Mouse (Mus musculus): Measurements from ENCODE around the gene Tfcp2.

Tfcp2 gene

DNA sequence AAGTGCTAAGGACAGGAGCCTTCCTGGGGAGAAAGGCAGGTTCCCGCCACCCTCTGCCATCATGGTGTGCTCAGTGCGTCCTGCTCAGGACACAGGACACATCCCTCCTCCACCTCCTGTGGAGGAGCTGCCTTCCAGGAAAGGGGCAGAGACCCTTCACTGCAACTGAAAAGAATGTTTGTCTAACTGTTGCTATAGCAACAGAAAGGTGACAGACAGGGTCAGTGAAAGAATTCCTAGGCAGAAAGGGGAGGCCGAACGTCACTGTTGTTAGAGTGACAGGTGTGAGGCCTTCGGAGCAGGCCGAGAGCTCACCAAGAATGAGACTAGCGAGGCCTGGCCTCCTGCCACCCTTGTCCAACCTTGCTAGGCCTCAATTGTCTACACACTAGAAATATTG lies 65.4 kb downstream of the Tfcp2 start:
- no peak for DNase-seq (ENCODE audit: low spot score)

DNA sequence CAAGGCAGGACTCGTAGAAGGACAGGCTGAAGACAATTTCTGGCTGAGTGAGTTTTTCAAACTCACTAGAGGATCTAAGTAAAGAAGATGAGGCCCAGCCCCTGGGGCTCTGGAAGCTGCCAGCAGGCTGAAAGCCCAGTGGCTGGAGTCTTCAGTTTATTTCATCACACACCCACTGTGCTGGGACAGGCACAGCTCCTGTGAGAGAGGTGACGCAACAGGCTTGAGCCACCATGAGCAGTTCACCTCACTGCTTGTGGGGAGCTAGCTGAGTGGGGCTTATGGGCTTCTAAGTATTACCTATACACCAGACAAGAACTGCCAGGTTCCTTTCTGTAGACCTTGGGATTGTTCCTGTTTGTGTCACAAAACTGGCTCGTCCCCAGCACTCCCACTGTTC lies 66.2 kb downstream of the Tfcp2 start:
- no peak for DNase-seq (ENCODE audit: low spot score)

DNA sequence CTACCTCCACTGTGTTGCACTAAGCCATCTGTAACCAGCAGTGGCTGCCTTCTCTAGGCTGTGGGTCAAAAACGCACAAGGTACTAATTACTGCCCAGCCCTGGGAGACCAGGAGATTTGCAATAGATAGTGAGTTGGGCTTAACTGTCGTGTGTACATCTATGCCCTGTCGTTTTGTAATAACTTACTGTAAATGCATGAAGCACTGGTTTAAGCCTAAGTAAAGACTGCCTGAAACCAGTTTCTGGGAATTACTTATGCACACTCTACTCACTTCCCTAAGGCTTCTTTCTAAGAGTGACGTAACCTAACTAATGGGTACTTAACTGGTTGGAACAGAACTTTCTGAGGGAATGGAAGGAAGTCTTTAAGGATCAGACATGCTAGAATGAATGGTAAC lies 72.9 kb downstream of the Tfcp2 start:
- no peak for DNase-seq (ENCODE audit: low spot score)

DNA sequence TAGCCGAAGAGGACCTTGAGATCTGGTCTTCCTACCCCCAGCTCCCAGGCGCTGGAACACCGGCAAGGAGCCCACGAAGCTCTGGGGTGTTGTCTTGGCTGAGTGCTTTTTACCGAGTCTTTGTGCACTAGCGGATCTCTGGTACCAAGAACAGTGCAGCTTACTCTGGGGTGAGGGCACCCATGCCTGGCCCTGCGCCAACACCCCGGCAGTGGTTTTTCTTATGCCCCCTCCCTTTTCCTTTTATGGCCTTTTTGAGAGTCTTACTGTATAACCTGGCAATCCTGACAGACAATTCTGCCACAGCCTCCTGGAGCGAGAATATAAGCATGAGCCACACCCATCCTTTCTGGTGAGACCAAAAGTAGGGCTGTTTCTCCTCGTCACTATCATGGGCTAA lies 73.5 kb downstream of the Tfcp2 start:
- no peak for DNase-seq (ENCODE audit: low spot score)

DNA sequence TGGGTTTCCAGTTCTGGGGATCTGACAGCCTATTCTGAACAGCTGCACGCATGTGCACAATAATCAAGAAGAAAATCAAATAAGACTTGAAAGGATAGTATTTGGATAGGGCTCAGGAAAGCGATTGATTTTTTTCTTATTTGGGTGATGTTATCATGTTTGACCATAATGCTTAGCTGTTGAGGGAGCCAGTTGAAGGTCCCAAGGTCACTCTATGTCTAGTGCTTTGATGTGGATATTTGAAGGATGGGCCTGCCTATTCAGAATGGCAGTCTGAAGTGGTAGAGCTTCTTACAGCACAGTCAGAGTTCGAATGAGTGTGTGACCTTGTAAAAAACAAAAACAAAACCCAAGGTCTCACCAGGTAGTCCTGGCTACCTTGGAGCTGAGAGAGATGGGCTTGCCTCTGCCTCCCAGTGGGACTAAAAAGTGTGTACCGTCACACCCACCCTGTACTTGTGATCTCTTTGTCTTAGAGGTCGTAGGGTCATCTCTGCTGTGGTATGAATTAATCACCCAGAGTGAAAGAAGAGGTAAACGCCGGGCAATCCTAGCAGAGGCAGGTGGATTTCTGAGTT lies 77.8 kb downstream of the Tfcp2 start:
- DNase-seq (ENCODE audit: low spot score) = no peak

DNA sequence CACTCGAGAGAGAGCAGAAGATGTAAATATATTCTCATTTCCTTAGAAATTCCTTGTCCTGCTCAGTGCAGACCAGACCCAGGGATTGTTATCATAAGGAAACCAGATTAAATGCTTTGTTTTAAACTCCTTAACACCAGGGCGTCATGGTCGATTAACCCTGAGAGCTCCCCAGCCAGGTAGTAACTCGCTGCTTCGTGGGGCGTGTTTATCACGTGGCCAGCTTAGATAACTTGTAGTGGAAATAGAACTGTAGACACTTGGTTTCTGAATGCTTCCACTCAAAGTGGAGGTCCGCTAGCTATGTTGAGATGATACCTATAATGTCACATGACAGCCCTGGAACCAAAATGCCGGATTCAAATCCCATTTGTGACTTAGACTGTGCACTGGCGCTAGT lies 81.8 kb downstream of the Tfcp2 start:
- DNase-seq (ENCODE audit: low spot score) = no peak

DNA sequence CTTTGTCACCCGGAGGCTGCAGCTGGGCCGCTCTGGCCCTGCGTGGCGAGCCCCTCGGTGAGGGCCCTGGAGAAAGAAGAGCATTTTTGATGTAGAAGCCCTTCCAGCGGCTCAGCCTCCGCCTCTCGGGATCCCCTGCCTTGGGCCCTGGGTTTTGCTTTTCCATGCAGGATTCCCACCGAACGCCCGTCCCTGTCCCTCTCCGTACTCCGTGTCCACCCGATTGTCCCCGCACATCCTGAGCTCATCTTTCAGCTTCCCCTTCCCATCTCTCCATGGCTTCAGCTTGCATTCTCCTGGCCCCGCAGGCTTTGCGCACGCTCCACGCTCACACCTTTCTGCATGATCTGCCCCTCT lies 82.6 kb downstream of the Tfcp2 start:
- DNase-seq (ENCODE audit: low spot score) = no peak

DNA sequence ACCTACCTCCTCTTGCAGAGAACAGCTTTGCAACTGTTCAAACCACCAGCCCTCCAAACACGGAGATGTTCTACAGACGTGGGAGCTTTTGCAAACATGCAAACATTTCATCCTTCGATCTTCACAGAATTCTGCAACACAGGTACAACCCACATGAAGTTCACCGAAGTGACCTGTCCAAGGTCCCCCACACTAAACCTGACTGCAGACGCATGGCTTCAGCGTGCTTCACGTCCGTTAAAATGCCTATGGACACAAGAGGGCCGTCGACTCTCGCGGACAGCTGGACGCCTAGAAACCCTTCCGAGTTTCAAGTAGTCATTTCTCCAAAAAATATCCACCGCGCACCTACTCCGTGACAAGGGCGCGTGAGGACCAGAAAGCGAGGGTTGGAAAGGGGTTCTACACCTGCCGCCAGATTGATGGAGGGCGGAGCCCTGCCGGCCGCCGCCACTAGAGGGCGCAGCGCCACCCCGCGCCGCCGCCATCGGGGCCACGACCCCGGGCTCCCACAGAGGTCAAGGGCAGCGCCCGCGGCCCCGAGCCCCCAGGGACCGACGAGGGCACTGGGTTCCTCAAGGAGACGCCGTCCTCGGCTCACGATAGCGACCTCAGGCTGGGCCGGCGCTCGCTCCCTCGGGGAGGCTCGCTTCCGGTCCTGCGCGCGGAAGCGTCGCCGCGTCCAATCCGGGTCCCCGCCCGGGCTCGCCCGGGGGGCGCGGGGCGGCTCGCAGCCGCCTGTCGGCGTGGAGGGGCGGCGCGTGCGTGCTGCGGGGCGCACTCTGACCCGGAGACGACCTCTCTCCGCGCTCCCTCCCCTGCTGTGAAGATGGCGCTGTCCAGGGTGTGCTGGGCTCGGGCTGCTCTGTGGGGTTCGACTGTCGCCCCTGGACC lies 83.3 kb downstream of the Tfcp2 start, which contains the start of gene Letmd1:
TSS of gene Letmd1 (plus strand) at position 729 of the 894 bp plus-strand sequence.
- DNase-seq (ENCODE audit: low spot score) = peak; percentile 57

DNA sequence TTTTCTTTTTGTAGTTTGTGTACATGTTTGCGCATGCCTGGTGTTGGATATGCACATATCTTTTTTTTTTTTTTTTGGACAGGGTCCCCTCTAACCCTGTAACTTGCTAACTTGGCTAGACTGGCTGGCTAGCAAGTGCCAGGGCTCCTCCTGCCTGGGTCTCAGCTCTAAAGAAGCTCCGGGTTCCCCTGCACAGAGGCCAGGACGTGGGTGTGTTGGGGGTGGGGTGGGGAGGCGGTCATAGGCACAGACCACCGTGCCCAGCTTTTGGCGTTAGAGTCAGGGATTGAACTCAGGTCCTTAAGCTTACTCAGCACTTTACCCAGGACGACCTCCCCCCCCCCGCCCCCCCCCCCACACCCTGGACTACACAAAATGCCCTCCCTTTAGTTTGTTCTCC lies 84.1 kb downstream of the Tfcp2 start:
- DNase-seq (ENCODE audit: low spot score) = no peak

DNA sequence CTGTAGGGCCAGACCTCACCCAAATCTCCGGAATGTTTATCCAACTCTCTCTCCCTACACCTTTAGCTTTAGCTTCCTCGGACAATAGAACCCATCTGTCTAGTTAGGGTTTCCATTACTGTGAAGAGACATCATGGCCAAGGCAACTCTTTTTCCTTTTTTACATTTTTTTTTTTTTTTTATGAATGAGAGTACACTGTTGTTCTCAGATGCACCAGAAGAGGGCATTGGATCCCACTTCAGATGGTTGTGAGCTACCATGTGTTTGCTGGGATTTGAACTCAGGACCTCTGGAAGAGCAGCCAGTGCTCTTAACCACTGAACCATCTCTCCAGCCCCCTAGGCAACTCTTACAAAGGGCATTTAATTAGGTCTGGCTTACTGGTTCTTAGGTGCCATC lies 86.4 kb downstream of the Tfcp2 start:
- DNase-seq (ENCODE audit: low spot score) = no peak

DNA sequence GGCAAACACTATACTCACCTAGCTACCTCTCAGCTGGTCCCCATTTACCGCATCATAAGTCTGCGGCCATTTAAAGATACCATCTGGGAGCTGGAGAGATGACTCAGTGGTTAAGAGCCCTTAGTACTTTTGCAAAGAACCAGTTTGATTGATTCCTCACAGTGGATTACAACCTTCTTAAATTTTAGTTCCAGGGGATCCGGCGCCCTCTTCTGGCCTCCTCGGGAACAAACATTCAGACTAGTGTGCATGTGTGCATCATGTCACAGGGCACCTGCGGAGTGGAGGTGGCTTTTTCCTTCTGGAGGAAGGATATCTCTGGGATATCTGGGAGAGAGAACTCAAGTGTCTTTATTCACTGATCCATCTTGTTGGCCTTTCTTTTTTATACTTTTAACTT lies 88.1 kb downstream of the Tfcp2 start:
- peak; percentile 61 for DNase-seq (ENCODE audit: low spot score)

DNA sequence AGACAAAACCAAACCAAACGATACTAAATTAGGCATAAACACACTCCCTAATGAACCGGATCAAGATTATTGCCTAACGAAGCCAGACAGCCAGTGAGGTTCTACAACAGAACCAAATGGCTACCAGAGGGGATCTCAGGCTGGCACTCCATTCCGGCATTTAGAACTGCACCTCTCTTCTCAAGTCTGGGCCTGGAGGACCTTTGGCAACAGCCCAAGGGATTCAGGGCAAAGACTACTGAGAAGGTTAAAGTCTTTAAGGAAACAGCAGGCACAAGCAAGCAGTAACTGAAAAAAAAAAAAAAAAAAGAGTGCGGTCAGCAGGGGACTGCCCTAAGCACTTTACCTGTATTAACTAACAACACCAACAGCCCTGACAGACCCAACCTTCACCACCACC lies 89.7 kb downstream of the Tfcp2 start:
- no peak for DNase-seq (ENCODE audit: low spot score)

DNA sequence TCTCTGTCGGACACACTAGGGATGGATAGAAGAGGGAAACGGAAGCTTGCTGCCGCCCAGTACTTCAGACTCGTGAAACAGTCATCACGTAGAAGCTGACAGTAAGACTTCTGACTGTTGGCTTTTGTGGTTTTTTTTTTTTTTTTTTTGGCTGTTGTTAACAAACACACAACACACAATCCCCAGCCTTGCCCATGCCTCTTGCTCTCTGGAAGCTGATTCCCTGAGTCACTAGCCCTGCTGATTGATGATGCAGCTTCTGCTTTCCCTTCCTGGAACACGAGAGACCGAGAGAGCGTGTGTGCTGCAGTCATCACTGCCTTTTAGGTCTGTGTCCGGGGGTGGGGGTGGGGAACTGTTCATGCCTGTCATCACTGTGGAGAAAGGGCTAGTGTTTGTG lies 90.2 kb downstream of the Tfcp2 start:
- DNase-seq (ENCODE audit: low spot score) = no peak

DNA sequence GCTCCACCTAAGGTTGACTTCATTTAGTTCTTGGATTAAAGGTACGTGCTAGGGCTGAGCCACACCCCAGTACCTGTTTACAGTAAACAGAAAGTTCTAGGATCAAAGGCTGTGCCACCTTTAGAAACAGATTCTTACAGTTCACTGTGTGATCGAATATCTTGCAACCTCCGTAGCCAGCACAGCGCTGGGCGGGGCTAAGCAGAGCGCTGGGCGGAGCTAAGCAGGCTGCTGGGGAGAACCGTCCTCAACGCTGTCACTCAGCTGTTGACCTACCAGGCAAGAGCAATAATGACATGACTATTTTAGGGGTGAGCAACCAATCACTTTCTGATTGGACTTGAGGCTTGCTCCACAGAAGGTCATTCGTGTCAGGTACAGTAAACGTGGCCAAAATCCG lies 90.9 kb downstream of the Tfcp2 start:
- DNase-seq (ENCODE audit: low spot score) = peak; percentile 68

DNA sequence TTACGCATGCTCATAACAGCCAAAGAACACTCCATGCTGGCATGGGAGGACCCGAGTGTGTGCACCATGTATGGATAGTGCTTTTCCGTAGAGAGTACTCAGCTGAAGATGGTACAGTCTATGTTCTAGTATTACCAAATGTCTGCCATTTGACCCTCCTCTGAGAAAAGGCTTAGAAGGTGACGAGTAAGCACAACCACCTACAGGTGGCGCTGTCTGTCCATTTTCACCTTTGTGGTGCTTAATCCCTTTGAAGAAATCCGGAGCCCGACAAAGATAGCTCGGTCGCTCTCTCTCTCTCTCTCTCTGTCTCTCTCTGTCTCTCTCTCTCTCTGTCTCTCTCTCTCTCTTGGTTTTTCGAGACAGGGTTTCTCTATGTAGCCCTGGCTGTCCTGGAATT lies 93.8 kb downstream of the Tfcp2 start:
- DNase-seq (ENCODE audit: low spot score) = peak; percentile 82

DNA sequence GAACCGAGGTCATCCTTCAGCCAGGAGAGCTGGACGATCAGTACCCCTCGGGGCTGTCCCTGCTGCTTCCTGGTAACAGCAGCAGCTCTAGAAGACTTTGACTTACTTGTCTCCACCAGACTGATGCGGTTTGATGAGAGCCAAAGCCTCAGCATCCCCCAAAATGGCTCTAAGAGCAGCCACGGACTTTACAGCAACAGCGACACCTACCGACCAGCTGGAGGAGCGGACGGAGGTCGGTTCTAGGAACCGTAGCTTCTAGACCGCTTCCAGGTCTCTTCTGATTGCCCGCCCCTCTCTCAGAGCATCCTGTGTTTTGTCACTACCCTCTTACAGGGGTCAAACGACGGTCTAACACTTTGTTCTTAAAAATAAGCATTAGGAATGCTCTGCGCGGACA lies 94.5 kb downstream of the Tfcp2 start:
- peak; percentile 83 for DNase-seq (ENCODE audit: low spot score)

DNA sequence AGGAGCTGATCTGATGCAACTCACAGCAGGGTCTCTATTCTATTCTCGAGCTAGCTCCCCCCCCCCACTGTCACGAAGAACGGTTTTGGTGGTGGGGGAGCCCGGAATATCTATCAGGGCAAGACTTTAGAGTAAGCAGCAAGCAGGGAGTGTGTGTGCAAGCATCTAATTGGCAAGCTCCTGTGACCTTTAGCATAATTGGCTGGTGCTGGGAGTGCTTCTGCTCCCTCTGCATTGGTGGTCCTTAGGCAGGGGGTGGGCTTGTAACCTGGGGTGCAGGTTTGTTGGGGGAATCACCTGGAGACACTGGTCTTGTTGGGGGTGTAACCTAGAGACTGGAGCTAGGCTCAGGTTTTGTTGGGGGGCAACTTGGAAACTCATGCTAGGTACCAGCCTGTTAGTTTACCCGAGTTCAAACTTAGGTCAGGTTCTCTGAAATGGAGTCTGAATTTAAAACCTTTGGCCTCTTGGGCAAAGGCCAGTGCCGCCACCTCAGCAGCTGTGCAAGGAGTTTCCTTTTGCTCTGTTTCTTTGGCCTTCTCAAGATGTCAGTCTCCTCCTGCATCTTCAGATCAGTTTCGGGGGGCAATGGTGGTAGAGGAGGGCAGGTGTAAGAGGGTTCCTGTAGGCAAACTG lies 95.3 kb downstream of the Tfcp2 start:
- DNase-seq (ENCODE audit: low spot score) = no peak

DNA sequence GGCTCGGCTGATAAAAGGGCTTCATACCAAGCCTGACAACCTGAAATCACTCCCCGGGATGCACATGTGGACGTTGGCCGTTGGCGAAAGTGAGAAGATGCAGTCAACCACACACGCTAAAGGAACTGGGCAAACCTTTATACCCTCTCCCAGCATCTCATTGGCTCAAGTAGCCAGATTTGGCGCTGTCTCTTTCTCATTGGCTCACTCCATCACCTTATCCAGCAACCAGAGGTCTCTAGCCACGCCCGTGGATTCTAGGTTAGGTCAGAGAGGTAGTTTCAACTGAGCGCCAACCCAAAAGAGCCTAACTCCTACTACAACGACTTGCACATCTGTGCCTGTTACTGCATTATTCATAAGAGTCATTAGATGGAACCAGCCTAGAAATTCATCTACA lies 99.3 kb downstream of the Tfcp2 start:
- DNase-seq (ENCODE audit: low spot score) = no peak

DNA sequence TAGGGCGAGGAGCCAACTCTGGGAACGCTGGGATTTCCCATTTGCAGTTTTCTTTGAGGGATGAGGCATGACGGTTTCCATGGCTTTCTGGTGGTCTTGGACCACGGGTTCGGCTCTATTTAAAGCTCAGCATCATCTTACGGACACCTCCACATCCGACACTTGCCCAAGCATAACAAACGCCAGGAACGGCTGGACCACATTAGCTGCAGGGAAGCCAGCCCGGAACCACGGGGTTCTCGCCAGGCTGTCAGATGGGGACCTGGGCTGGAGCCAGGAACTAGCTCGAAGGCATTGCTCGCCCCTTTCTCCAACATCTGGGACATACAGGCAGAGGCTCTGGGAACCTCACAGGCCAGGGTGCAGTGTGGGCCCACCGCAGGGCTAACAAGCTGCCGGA lies 100.6 kb downstream of the Tfcp2 start:
- no peak for DNase-seq (ENCODE audit: low spot score)

DNA sequence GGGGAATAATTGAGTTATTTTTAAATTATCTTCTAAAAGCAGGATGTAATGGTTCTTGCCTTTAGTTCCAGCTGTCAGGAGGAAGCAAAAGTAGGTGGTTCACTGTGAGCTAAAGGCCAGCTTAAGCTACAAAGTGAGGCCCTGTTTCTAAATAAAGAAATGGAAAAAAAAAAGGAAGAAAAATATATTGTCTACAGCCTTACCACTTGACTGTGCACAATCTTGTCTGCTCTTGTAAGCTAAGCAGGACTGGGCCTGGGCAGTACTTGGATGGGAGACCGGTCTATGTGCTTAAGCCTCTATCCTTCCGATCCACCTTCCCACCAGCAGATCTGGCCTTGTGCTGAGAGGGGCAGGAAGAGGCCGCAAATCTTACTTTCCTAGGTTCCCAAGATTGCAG lies 102.3 kb downstream of the Tfcp2 start:
- DNase-seq (ENCODE audit: low spot score) = no peak

DNA sequence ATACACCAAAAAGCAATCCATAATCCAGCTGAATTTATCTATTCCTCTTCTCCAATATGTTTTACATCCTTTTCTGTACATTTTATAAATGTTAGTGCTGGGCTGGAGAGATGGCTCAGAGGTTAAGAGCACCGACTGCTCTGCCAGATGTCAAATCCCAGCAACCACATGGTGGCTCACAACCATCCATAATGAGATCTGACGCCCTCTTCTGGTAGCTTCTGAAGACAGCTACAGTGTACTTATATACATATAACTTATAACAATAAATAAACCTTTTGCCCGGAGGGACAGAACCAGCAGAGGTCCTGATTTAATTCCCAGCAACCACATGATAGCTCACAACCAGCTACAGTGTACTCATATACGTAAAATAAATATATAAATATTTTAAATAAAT lies 103.2 kb downstream of the Tfcp2 start:
- DNase-seq (ENCODE audit: low spot score) = no peak

Measured in c-Kit-positive CD71-positive TER-119-positive erythroid progenitor cells, embryonic 14.5 days (primary cell).